Mouse (Mus musculus) left cerebral cortex, postnatal 36 days (tissue): ENCODE data around the gene Wdcp. TPM values are rescaled to one million over a fixed set of nuclear protein-coding genes. Genes with fewer than 3 reads are reported as not detected.
A peak's percentile ranks its signal among the peaks of the same experiment; 100 is the strongest.
"Not testable (repeated sequence)": the region's sequence is repeated elsewhere in the genome, so short reads cannot be mapped to it uniquely, and the experiment has no call there.

Source experiments
- DNase-seq, 2 experiments: peaks; one replicate each; pipeline ENCODE4 v3.0.0; 2021 to 2022; ENCODE audit warnings: low spot score in 2 of 2, mixed read lengths in 1 of 2
- intact Hi-C: fragments of 180-260 bp; cut with DNase I; formaldehyde crosslinking; loops from one replicate; pipeline ENCODE4 v1.15.1; 2025
- total RNA-seq, 2 experiments: library from RNA; stranded (reverse); gene quantifications; 2 replicates each; pipeline ENCODE4 v1.2.3; 2021

Gene Wdcp
- 10 to 100 TPM; 10.8 to 12.9 TPM for total RNA-seq

- peak; percentile 89 to 90 for DNase-seq
These were observed at the start of gene Wdcp for GRCm38 (mm10) chr12:4842890-4843597. TSS of gene Wdcp (plus strand) at chr12:4843303.

GRCm38 (mm10) chr12:4793718-4794117 lies 49.4 kb upstream of the Wdcp start:
- DNase-seq: peak in 1 of 2 experiments; percentile 9
- intact Hi-C loops: no loop called here

More at GRCm38 (mm10) chr12:4842890-4843597, at the start of gene Wdcp:
- intact Hi-C loops: loop anchor here (5.0 kb wide), 1 partner anchor 64 kb away; the partner anchor contains the start of gene Ubxn2a

DNA sequence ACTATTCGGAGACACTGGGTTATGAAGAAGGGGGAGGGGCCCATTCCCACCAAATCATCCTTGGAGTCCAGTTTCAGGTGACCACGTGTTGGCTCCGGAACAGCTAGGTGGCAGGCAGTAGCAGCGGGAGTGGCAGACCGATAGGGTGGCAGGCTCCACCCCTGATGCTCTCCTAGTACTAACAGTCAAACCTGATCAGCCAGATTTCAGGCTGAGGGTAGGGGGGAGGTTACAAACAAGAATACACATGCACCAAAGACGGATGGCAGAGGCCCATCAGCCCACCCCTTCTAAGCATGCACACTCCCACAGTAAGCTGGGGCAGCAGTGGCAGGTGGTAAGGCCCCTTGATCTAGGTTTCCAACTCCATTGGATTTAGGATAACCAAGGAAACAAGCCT lies 45.6 kb upstream of the Wdcp start:
- intact Hi-C loops: loop anchor here (2.0 kb wide), 1 partner anchor 17 kb away; no protein-coding TSS in a partner anchor
- not testable (repeated sequence) for DNase-seq

GRCm38 (mm10) chr12:4811036-4811435 lies 32.1 kb upstream of the Wdcp start:
- no peak for DNase-seq
- intact Hi-C loops: no loop called here

- no peak for DNase-seq
- intact Hi-C loops: no loop called here
These were observed 31.4 kb upstream of the Wdcp start for GRCm38 (mm10) chr12:4811705-4812104.

GRCm38 (mm10) chr12:4813636-4814035 lies 29.5 kb upstream of the Wdcp start:
- intact Hi-C loops: loop anchor here (2.0 kb wide), 1 partner anchor 17 kb away; no protein-coding TSS in a partner anchor
- DNase-seq: no peak

DNA sequence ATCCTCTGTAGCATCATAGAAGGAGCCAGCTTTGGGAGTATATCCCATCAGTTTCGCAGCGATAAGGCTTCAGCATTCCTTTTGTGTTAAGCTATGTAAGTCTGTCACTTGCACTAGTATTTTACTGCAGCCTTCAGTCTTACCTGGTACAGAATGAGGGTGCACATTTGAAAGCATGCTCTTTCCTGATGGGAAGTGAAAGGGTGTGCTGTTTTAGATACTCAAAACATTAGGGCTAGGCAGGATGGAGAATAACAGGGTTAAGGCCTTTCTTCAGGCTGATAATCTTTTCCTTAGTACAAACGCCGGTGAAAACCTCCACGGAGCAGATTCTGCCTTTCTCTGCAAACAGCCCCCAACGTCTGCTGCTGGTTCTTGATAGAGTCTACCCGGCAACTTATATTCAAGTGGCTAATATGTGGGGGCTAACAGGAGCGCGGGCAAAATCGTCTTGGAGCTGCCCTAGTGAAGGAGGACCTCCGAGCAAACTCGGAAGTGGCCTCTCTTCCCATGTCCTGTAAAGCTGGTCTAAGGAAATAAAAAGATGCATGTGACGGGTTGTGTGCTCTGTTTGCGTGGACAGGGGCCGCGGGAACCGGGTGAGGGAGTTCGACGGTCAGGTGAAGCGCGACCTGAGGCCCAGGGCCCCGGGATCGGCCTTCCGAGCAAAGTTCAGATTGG lies 26.3 kb upstream of the Wdcp start:
- no peak for DNase-seq
- intact Hi-C loops: no loop called here

GRCm38 (mm10) chr12:4817361-4818101 lies 25.6 kb upstream of the Wdcp start, which contains the start of gene Sf3b6:
TSS of gene Sf3b6 (plus strand) at chr12:4817544.
- peak; percentile 96 to 97 for DNase-seq

DNA sequence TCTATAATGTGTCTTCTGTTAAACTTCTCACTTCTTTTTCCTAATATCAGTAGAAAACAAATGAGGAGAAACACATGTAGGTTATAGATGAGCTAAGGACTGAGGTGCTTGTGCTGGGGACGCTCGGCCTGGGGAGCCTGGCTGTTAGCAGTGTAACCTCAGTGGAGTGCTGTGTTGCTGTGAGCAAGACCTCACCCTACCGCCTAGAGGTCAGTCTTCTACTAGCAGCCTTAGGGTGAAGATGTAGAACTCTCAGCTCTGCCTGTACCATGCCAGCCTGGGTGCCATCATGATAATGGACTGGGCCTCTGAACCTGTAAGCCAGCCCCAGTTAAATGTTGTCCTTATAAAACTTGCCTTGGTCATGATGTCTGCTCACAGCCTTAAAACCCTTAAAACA lies 15.8 kb upstream of the Wdcp start:
- intact Hi-C loops: no loop called here

More at GRCm38 (mm10) chr12:4817361-4818101, 25.6 kb upstream of the Wdcp start, which contains the start of gene Sf3b6:
- intact Hi-C loops: no loop called here

DNA sequence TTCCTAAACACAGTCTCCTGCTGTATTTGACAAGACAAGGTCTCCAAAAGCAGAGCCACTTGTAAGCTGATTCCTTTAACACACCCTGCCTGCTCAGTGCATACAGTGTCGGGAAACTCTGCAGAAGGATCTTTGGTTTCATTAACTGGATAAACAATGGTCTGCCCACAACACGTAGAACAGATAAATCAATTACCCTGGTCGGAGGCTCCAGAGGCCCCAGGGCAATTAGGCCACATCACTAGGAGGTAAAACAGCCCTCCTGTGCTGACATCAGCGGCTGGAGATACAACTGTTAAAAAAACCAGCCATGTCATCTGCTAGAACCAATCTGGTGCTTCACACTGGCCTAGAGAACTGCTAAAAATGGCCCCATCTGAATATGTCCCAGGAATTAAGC lies 6.1 kb upstream of the Wdcp start:
- intact Hi-C loops: no loop called here
- no peak for DNase-seq

More for the DNA sequence above, 15.8 kb upstream of the Wdcp start:
- no peak for DNase-seq

DNA sequence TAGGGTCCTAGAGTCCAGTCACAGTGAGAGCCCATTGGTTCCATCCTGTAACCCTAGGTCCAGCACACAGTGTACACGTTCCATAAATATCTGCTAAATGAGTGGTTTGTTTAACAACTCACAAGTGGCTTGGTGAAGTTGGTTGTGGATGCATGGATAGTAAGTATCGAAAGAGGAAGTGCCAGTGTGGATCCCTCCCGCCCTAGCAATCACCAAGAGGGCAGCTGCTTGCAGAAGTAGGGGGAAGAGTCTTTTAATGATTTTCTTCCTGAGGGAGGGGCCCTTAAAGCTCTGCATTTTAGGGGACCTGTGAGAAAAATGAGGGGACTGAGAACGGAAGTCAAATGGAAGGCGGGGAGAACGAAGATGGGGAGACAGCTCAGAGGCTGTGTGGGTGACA lies 3.1 kb upstream of the Wdcp start:
- intact Hi-C loops: loop anchor here (5.0 kb wide), 1 partner anchor 67 kb away; the partner anchor contains the start of gene Ubxn2a
- no peak for DNase-seq

DNA sequence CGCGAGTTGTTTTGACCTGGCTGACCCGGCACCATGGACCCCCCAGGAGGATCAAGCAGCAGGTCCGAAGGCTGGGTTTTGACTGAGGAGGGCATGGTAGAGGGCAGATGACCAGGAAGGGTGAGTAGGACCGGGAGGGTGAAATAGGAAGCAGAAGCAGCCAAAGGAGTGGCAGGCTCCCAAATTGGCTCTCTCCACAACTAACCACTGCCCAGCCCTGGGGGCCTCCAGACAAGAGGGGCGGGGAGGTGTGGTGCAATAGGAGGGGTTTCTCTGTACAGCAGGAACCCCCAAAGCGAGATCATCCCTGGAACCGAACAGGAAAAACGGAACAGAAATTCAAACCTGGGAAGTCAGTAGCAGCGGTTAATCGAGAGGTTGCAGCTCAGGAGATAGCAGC lies 2.4 kb upstream of the Wdcp start:
- DNase-seq: no peak
- intact Hi-C loops: loop anchor here (5.0 kb wide), 1 partner anchor 67 kb away; the partner anchor contains the start of gene Ubxn2a

GRCm38 (mm10) chr12:4841392-4841887 lies 1.7 kb upstream of the Wdcp start, which contains the start of gene Fkbp1b:
TSS of gene Fkbp1b (minus strand) at chr12:4841591.
- intact Hi-C loops: loop anchor here (5.0 kb wide), 1 partner anchor 66 kb away; the partner anchor contains the start of gene Ubxn2a
- DNase-seq: peak; percentile 46 to 65

- intact Hi-C loops: loop anchor here (5.0 kb wide), 1 partner anchor 65 kb away; the partner anchor contains the start of gene Ubxn2a
- no peak for DNase-seq
These were observed 647 bp upstream of the Wdcp start for GRCm38 (mm10) chr12:4842456-4842855.

GRCm38 (mm10) chr12:4843741-4844140 lies 638 bp downstream of the Wdcp start:
- intact Hi-C loops: loop anchor here (5.0 kb wide), 1 partner anchor 64 kb away; the partner anchor contains the start of gene Ubxn2a
- DNase-seq: no peak

DNA sequence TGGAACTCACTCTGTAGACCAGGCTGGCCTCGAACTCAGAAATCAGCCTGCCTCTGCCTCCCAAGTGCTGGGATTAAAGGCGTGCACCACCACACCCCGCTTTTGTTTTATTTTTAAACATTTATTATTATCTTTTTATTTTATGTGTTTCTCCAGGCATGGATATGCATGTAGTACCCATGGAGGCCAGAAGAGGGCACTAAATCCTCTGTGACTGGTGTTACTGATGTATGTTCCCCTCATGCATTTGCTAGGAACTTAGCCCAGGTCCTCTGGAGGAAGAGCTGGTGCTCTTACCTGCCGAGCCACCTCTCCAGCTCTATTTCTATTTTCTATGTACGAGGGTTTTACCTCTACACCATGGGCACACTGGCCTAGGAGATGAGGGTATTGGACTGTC lies 13.1 kb downstream of the Wdcp start:
- DNase-seq: no peak
- intact Hi-C loops: no loop called here

DNA sequence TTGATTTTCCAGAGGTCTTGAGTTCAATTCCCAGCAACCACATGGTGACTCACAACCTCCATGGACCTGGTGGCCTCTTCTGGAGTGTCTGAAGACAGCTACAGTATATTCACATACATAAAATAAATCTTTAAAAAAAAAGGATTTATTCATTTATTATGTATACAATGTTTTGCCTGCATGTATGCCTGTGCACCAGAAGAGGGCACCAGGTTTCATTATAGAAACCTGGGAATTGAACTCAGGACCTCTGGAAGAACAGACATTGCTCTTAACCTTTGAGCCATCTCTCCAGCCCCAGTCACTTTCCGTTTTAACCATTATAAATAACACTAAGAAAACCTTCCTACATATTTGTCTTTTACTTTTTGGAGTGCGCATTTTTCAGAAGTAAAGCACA lies 13.7 kb downstream of the Wdcp start:
- DNase-seq: no peak
- intact Hi-C loops: no loop called here

- no peak for DNase-seq
- intact Hi-C loops: no loop called here
These were observed 16.3 kb downstream of the Wdcp start for GRCm38 (mm10) chr12:4859241-4859914.

GRCm38 (mm10) chr12:4862672-4863071 lies 19.6 kb downstream of the Wdcp start:
- intact Hi-C loops: no loop called here
- DNase-seq: no peak
